Mouse (Mus musculus) heart, postnatal 0 days (tissue): ENCODE results near the gene Col26a1. TPM values are rescaled to one million over a fixed set of nuclear protein-coding genes. Genes with fewer than 3 reads are reported as not detected.

ENCODE experiments used
- ATAC-seq: fragments of 200-750 bp; cut with Nextera tagmentation; 2 replicates; pipeline ENCODE4 v1.8.0; 2017; ENCODE audit warnings: low read depth, moderate number of reproducible peaks, moderate library complexity; ENCODE audit not compliant: insufficient read depth
- DNase-seq: peaks from one replicate; pipeline ENCODE4 v3.0.0-alpha.2; 2016; ENCODE audit warnings: low spot score
- H3K27ac ChIP-seq: fragments of 300-500 bp; sonication (generic); 2 replicates; pipeline ENCODE4 v1.5.1; 2014; ENCODE audit warnings: low read depth, mild to moderate bottlenecking
- H3K27me3 ChIP-seq: fragments of 300-500 bp; sonication (generic); 2 replicates; pipeline ENCODE4 v1.6.1; 2014; ENCODE audit warnings: low read length, mixed read lengths; ENCODE audit not compliant: control insufficient read depth, insufficient read depth
- H3K36me3 ChIP-seq: fragments of 300-500 bp; sonication (generic); replicated peaks from 2 replicates; pipeline ENCODE4 v1.6.1; 2014; ENCODE audit warnings: low read length, mixed read lengths; ENCODE audit not compliant: control insufficient read depth, insufficient read depth
- H3K4me1 ChIP-seq: fragments of 300-500 bp; sonication (generic); 2 replicates; pipeline ENCODE4 v1.6.1; 2014; ENCODE audit warnings: antibody characterized with exemption; ENCODE audit not compliant: control insufficient read depth, insufficient read depth
- H3K4me2 ChIP-seq: fragments of 300-500 bp; sonication (generic); 2 replicates; pipeline ENCODE4 v1.6.1; 2014; ENCODE audit warnings: low read depth, mild to moderate bottlenecking, low read length, moderate library complexity
- H3K4me3 ChIP-seq: fragments of 300-500 bp; sonication (generic); 2 replicates; pipeline ENCODE4 v1.5.1; 2014; ENCODE audit warnings: low read depth, low read length
- H3K9ac ChIP-seq: fragments of 300-500 bp; sonication (generic); replicated peaks from 2 replicates; pipeline ENCODE4 v1.6.1; 2014; ENCODE audit warnings: low read depth, low read length, mixed read lengths
- H3K9me3 ChIP-seq: fragments of 300-500 bp; sonication (generic); replicated peaks from 2 replicates; pipeline ENCODE4 v1.6.1; 2016; ENCODE audit warnings: low read length; ENCODE audit not compliant: control insufficient read depth
- CTCF ChIP-seq: IDR thresholded peaks from 2 replicates; pipeline ENCODE4 v1.5.1; 2016; ENCODE audit warnings: antibody characterized with exemption, control low read depth, low read depth
- EP300 ChIP-seq: IDR thresholded peaks from 2 replicates; pipeline ENCODE4 v1.6.1; 2016; ENCODE audit warnings: antibody characterized with exemption, low read depth
- WGBS: fragments of 180-500 bp; shearing (Covaris S2); extraction: QIAGEN DNeasy Blood & Tissue Kit; methylation state at CpG from one replicate; pipeline ENCODE4 v1.1.7; 2014; 5-methylcytosine and 5-hydroxymethylcytosine counted together
- polyA plus RNA-seq: library from polyadenylated mRNA; unstranded; fragments of >200 nt; fragmentation: Nextera tagmentation; extraction: Ambion mirVana; gene quantifications from 2 replicates; pipeline ENCODE4 v1.2.1, GENCODE M21; 2015
- total RNA-seq: library from RNA; depleted of rRNA; stranded (reverse); fragments of >200 nt; gene quantifications from 2 replicates; pipeline ENCODE4 v1.2.3, GENCODE M21; 2014; ENCODE audit warnings: low replicate concordance

The Col26a1 gene
- total and polyA plus RNA-seq, 2 experiments from 2014 or later = 4.1 to 9.9 TPM

- no peak overlapping the region for H3K9ac ChIP-seq
- TF ChIP-seq EP300 (no peak), CTCF (no peak)
Observed at GRCm38 (mm10) chr5:136704151-136704550, 178.9 kb downstream of the Col26a1 start.

GRCm38 (mm10) chr5:136703751-136704150 is 179.3 kb downstream of the Col26a1 start:
- Histone ChIP-seq H3K4me2 (no peak overlapping the region), H3K4me1 (no peaks in the 10 kb centered on the region), H3K27ac (no peak overlapping the region), H3K4me3 (no peak overlapping the region), H3K27me3 (peaks cover 5% of the 10 kb centered on the region; the same call in 1 of the 2 replicates), H3K36me3 (no peaks in the 10 kb centered on the region), H3K9ac (no peak overlapping the region), H3K9me3 (no peaks in the 10 kb centered on the region)
- WGBS = 38% methylated on average over 3 of the region's 3 CpGs
- no peak for ATAC-seq
- DNase-seq = peak; percentile 27
- peak; percentile 61 for TF ChIP-seq CTCF
- TF ChIP-seq EP300 = no peak

More at GRCm38 (mm10) chr5:136704151-136704550, 178.9 kb downstream of the Col26a1 start:
- no peaks in the 10 kb centered on the region for H3K36me3 ChIP-seq
- no peak overlapping the region for H3K4me3 ChIP-seq
- H3K4me2 ChIP-seq = no peak overlapping the region
- WGBS = 78% methylated on average over 8 of the region's 8 CpGs
- H3K27ac ChIP-seq = no peak overlapping the region
- peaks cover 5% of the 10 kb centered on the region; the same call in 1 of the 2 replicates for H3K27me3 ChIP-seq
- no peak for ATAC-seq
- no peaks in the 10 kb centered on the region for H3K4me1 ChIP-seq
- H3K9me3 ChIP-seq = no peaks in the 10 kb centered on the region
- no peak for DNase-seq

- H3K27ac ChIP-seq = no peak overlapping the region
- H3K4me2 ChIP-seq = no peak overlapping the region
- no peak for TF ChIP-seq EP300
- TF ChIP-seq CTCF = no peak
- no peak overlapping the region for H3K4me3 ChIP-seq
- H3K27me3 ChIP-seq = no peaks in the 10 kb centered on the region; the same call in 1 of the 2 replicates
- H3K4me1 ChIP-seq = no peaks in the 10 kb centered on the region
- H3K9me3 ChIP-seq = no peaks in the 10 kb centered on the region
- ATAC-seq (no peak), DNase-seq (no peak)
- 58% methylated on average over 3 of the region's 3 CpGs for WGBS
- no peaks in the 10 kb centered on the region for H3K36me3 ChIP-seq
- no peak overlapping the region for H3K9ac ChIP-seq
Observed at GRCm38 (mm10) chr5:136702159-136702725, 180.8 kb downstream of the Col26a1 start.

- Histone ChIP-seq H3K4me3 (no peak overlapping the region), H3K27ac (no peak overlapping the region), H3K27me3 (no peaks in the 10 kb centered on the region), H3K36me3 (no peaks in the 10 kb centered on the region), H3K4me1 (no peaks in the 10 kb centered on the region), H3K4me2 (no peak overlapping the region), H3K9ac (no peak overlapping the region), H3K9me3 (no peaks in the 10 kb centered on the region)
- ATAC-seq (no peak), DNase-seq (no peak)
- 69% methylated on average over 9 of the region's 9 CpGs for WGBS
- TF ChIP-seq EP300 = no peak
- TF ChIP-seq CTCF = no peak
Observed at GRCm38 (mm10) chr5:136697618-136698017, 185.4 kb downstream of the Col26a1 start.

GRCm38 (mm10) chr5:136696516-136696915 is 186.5 kb downstream of the Col26a1 start:
- no peaks in the 10 kb centered on the region for H3K36me3 ChIP-seq
- TF ChIP-seq CTCF (no peak), EP300 (no peak)
- no peak overlapping the region for H3K9ac ChIP-seq
- no peak overlapping the region for H3K4me3 ChIP-seq
- DNase-seq (no peak), ATAC-seq (no peak)
- no peak overlapping the region for H3K4me2 ChIP-seq
- no peak overlapping the region for H3K27ac ChIP-seq
- 83% methylated on average over 5 of the region's 5 CpGs for WGBS
- H3K4me1 ChIP-seq = no peaks in the 10 kb centered on the region
- H3K9me3 ChIP-seq = no peaks in the 10 kb centered on the region
- H3K27me3 ChIP-seq = no peaks in the 10 kb centered on the region

GRCm38 (mm10) chr5:136694976-136695375 is 188.0 kb downstream of the Col26a1 start:
- no peak overlapping the region for H3K27ac ChIP-seq
- 66% methylated on average over 6 of the region's 6 CpGs for WGBS
- TF ChIP-seq EP300 = no peak
- TF ChIP-seq CTCF = no peak
- H3K36me3 ChIP-seq = no peaks in the 10 kb centered on the region
- no peak overlapping the region for H3K4me2 ChIP-seq
- DNase-seq (no peak), ATAC-seq (no peak)
- H3K4me3 ChIP-seq = no peak overlapping the region
- H3K4me1 ChIP-seq = no peaks in the 10 kb centered on the region
- no peak overlapping the region for H3K9ac ChIP-seq
- H3K27me3 ChIP-seq = no peaks in the 10 kb centered on the region
- no peaks in the 10 kb centered on the region for H3K9me3 ChIP-seq
